Mouse (Mus musculus) heart, adult 2 months (tissue): ENCODE measurements around the gene Rps6ka1. TPM values are rescaled to one million over a fixed set of nuclear protein-coding genes. Genes with fewer than 3 reads are reported as not detected.
A peak's percentile ranks its signal among the peaks of the same experiment; 100 is the strongest.

ENCODE experiments used
- DNase-seq, 2 experiments: peaks; one replicate each; pipeline ENCODE4 v3.0.0; 2021
- H3K27ac ChIP-seq: fragments of 200-600 bp; 2 replicates; pipeline ENCODE4 v1.8.1; 2022
- H3K27me3 ChIP-seq: fragments of 200-500 bp; 2 replicates; pipeline ENCODE4 v1.6.1; 2012; ENCODE audit warnings: mild to moderate bottlenecking, low read length, inconsistent platforms, mixed read lengths; ENCODE audit not compliant: control insufficient read depth, insufficient read depth
- H3K36me3 ChIP-seq: fragments of 200-500 bp; 2 replicates; pipeline ENCODE4 v1.6.1; 2012; ENCODE audit warnings: low read length, inconsistent platforms; ENCODE audit not compliant: control insufficient read depth, insufficient read depth
- H3K4me1 ChIP-seq: fragments of 200-500 bp; 2 replicates; pipeline ENCODE4 v1.6.1; 2011; ENCODE audit warnings: low read length; ENCODE audit not compliant: control insufficient read depth, insufficient read depth
- H3K4me3 ChIP-seq: fragments of 200-600 bp; 2 replicates; pipeline ENCODE4 v1.8.1; 2022
- H3K79me2 ChIP-seq: fragments of 200-500 bp; replicated peaks from 2 replicates; pipeline ENCODE4 v1.6.1; 2012; ENCODE audit warnings: mild to moderate bottlenecking, inconsistent platforms, low read length, moderate library complexity, mixed read lengths; ENCODE audit not compliant: control insufficient read depth, insufficient read depth
- H3K9ac ChIP-seq: fragments of 200-500 bp; 2 replicates; pipeline ENCODE4 v1.6.1; 2012; ENCODE audit warnings: low read depth, mild to moderate bottlenecking, control low read depth, inconsistent platforms, low read length, mixed read lengths
- CTCF ChIP-seq: fragments of 200-600 bp; IDR thresholded peaks from 2 replicates; pipeline ENCODE4 v1.8.1; 2022; ENCODE audit warnings: antibody characterized with exemption, mild to moderate bottlenecking, moderate library complexity
- EP300 ChIP-seq: fragments of 200-500 bp; IDR thresholded peaks from 2 replicates; pipeline ENCODE4 v1.6.1; 2011; ENCODE audit warnings: low read depth, low read length, control low read depth; ENCODE audit not compliant: insufficient read depth
- POLR2A ChIP-seq: fragments of 200-500 bp; IDR thresholded peaks from 2 replicates; pipeline ENCODE4 v1.6.1; 2011; ENCODE audit warnings: mild to moderate bottlenecking, low read depth, low read length, control low read depth; ENCODE audit not compliant: insufficient read depth
- WGBS: fragments of 180-500 bp; shearing (Covaris S2); methylation state at CpG from one replicate; pipeline ENCODE4 v1.1.7; 2018; 5-methylcytosine and 5-hydroxymethylcytosine counted together
- intact Hi-C: fragments of 180-260 bp; cut with DNase I; formaldehyde crosslinking; loops from one replicate; pipeline ENCODE4 v1.15.1; 2025
- long read RNA-seq: library from polyadenylated mRNA; stranded (forward); transcript quantifications from one replicate; pipeline ENCODE4 v2.0.0, GENCODE M21; 2021
- polyA plus RNA-seq: library from polyadenylated mRNA; depleted of rRNA; stranded (reverse); fragments of >200 nt; gene quantifications from 2 replicates; pipeline ENCODE4 v1.2.3, GENCODE M21; 2012; rRNA removed
- total RNA-seq, 2 experiments: library from RNA; stranded (reverse); gene quantifications; 2 replicates each; pipeline ENCODE4 v1.2.3; 2021

Gene Rps6ka1
- total RNA-seq (1 to 10 TPM; 4.4 to 4.8 TPM), polyA plus RNA-seq (5.9 and 7.1 TPM in 2 replicates)
- long read RNA-seq, transcript Rps6ka1-202 (22 exons, 3,135 nt): major isoform, 5 of 9 reads
- long read RNA-seq, partial matches to known transcripts: 1 of 9 reads
- long read RNA-seq, other reads (novel, unspliced or antisense): 3 of 9 reads

DNA sequence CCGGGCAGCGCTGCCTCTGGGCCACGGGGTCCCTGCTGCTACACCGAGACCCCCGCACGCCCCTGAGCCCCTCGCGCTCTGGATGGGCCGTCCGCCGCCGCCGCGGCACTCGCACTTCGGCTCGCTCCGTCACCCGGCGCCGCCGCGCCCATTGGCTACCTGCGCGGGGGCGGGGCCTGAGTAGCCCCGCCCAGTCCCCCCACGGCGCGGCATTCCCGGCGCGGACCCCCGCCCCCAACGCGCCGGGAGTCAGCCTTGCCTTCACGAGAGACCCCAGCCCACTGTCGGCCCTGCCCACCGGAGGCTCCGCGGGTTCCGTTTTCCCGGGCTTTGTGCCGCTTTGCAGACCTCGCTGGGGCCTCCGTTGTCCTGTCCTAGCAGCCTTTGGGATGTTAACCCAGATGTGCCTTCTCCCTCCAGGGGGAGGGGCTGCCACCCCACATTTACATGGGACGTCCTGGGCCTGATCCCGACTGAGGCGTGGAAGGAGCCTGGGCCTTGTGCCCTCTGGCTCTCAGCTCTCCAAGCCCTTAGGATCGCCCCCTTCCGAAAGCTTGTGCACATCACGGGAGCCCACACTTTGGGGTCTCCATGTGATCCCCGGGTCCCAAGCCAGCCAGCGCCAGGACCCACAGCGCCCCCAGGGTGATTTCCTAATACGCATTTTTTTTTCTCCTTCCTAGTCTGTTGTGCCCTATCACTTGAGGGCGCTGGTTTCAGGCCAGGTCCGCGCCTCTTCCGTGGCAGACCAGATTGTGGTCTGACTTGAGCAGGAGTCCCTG, at the start of gene Rps6ka1:
Gene Rps6ka1, minus strand, starts transcription at position 126 of the 782 bp plus-strand sequence.
- intact Hi-C loops: loop anchor here (2.0 kb wide), 1 partner anchor 23 kb away; no protein-coding TSS in a partner anchor
- peak within 1 kb of the TSS; percentile 76 for H3K4me3 ChIP-seq
- H3K27me3 ChIP-seq: no peaks in the 10 kb centered on the region
- peak within 1 kb of the TSS; percentile 76 for H3K27ac ChIP-seq
- H3K9ac ChIP-seq: peak within 1 kb of the TSS; percentile 88
- TF ChIP-seq EP300 (no peak), CTCF (peak; percentile 52)
- 2% methylated on average over 43 of the region's 61 CpGs for WGBS
- H3K36me3 ChIP-seq: no peaks in the 10 kb centered on the region
- DNase-seq: peak; percentile 76 to 80
- no peaks in the 10 kb centered on the region for H3K79me2 ChIP-seq
- H3K4me1 ChIP-seq: peaks cover 5% of the 10 kb centered on the region

- WGBS: 66% methylated on average over 3 of the region's 3 CpGs
- TF ChIP-seq CTCF: no peak
- no peak for TF ChIP-seq EP300
- TF ChIP-seq POLR2A: no peak
- intact Hi-C loops: loop anchor here (2.0 kb wide), 1 partner anchor 35 kb away; no protein-coding TSS in a partner anchor
- H3K27me3 ChIP-seq: no peaks in the 10 kb centered on the region
- H3K9ac ChIP-seq: no peak overlapping the region
- no peaks in the 10 kb centered on the region for H3K36me3 ChIP-seq
- no peak overlapping the region for H3K27ac ChIP-seq
- H3K4me3 ChIP-seq: no peak overlapping the region
- DNase-seq: no peak
- no peaks in the 10 kb centered on the region for H3K79me2 ChIP-seq
- peaks cover 4% of the 10 kb centered on the region for H3K4me1 ChIP-seq
Measured at GRCm38 (mm10) chr4:133931785-133932184, 44.2 kb upstream of the Rps6ka1 start.

GRCm38 (mm10) chr4:133931349-133931748, 43.8 kb upstream of the Rps6ka1 start:
- TF ChIP-seq EP300 (no peak), CTCF (peak; percentile 75), POLR2A (no peak)
- intact Hi-C loops: loop anchor here (2.0 kb wide), 1 partner anchor 35 kb away; no protein-coding TSS in a partner anchor
- H3K4me1 ChIP-seq: peaks cover 4% of the 10 kb centered on the region
- no peaks in the 10 kb centered on the region for H3K36me3 ChIP-seq
- peak in 1 of 2 experiments; percentile 22 for DNase-seq
- no peak overlapping the region for H3K4me3 ChIP-seq
- no peaks in the 10 kb centered on the region for H3K27me3 ChIP-seq
- H3K9ac ChIP-seq: no peak overlapping the region
- no peaks in the 10 kb centered on the region for H3K79me2 ChIP-seq
- H3K27ac ChIP-seq: no peak overlapping the region
- 23% methylated on average over 10 of the region's 10 CpGs for WGBS

- TF ChIP-seq CTCF (no peak), POLR2A (no peak), EP300 (no peak)
- H3K4me3 ChIP-seq: no peak overlapping the region
- H3K27ac ChIP-seq: no peak overlapping the region
- intact Hi-C loops: no loop called here
- no peaks in the 10 kb centered on the region for H3K79me2 ChIP-seq
- H3K9ac ChIP-seq: no peak overlapping the region
- peak in 1 of 2 experiments; percentile 20 for DNase-seq
- H3K4me1 ChIP-seq: peaks cover 4% of the 10 kb centered on the region
- no peaks in the 10 kb centered on the region for H3K27me3 ChIP-seq
- H3K36me3 ChIP-seq: no peaks in the 10 kb centered on the region
- 27% methylated on average over 7 of the region's 7 CpGs for whole genome bisulfite sequencing
Measured at GRCm38 (mm10) chr4:133929278-133929670, 41.7 kb upstream of the Rps6ka1 start.

DNA sequence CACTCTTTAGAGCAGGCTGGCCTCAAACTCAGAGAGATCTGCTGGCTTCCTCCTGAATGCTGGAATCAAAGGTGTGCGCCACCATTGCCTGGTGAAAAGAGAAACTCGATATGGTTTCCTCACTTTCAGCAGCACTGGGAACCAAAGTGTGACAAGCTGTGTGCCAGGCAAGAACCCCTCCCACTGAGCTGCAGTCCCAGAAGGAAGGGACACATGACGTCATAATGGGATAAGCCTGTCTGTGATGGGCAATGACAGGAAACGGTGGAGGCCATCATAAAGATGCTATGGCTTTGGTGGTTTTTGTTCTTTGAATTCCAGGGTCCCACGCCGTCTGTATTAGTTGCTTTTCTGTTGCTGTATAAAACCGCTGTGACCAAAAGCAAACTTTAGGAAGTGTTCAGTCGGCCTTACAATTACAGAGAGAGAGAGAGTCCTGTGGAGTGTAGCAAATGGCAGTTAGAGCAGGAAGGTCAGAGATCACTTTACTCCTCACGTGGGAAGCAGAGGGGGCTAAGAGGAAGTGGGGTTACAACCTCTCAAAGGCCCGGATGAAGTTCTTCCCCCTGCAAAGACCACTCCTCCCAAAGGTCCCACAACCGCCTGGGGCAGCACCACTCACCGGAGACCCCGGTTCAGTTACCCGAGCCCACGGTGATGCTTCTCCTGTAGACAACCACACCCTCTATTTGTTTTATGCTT, 41.1 kb upstream of the Rps6ka1 start:
- H3K9ac ChIP-seq: no peak overlapping the region
- no peaks in the 10 kb centered on the region for H3K79me2 ChIP-seq
- no peak overlapping the region for H3K4me3 ChIP-seq
- no peak overlapping the region for H3K27ac ChIP-seq
- no peaks in the 10 kb centered on the region for H3K27me3 ChIP-seq
- no peaks in the 10 kb centered on the region for H3K36me3 ChIP-seq
- intact Hi-C loops: no loop called here
- 35% methylated on average over 15 of the region's 15 CpGs for WGBS
- TF ChIP-seq CTCF (no peak), POLR2A (no peak), EP300 (no peak)
- DNase-seq: peak in 1 of 2 experiments; percentile 21
- peaks cover 4% of the 10 kb centered on the region for H3K4me1 ChIP-seq
